Mouse (Mus musculus): ENCODE results near the gene Man2a2.

DNA sequence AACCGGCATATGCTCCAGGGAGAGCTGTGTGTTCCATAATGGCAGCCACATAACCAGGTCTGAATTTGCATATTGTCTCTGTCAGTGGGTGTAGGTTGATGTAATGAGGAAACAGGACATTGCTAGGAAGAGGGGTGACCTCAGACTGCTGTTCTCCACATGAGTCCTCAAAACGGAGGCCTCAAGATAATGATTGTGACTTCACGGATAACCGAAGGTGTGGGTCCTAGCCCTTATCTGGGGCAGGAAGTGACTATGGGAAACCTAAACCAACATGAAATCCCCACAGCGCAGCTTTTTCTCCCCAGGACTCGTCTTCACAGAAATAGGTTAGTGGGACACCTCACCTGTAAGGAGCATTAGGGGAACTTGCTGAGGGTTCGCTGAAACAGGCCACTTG is 45.8 kb upstream of the Man2a2 start:
- TF ChIP-seq CTCF (IDR thresholded peaks at IDR 0.05; ENCODE audit: extremely low read depth, insufficient read length, insufficient replicate concordance, low read depth, low read length) = no peak
- no peak for TF ChIP-seq POLR2A (IDR thresholded peaks at IDR 0.05; ENCODE audit: low read depth, low read length)

Data from small intestine, adult 2 months (tissue).